Mouse (Mus musculus): ENCODE measurements around the gene Cacna2d3. TPM values are rescaled to one million over a fixed set of nuclear protein-coding genes. Genes with fewer than 3 reads are reported as not detected.
A peak's percentile ranks its signal among the peaks of the same experiment; 100 is the strongest.

Cacna2d3 gene
- polyA plus RNA-seq, 1 experiment from 2014 or later, result 0.45 TPM

GRCm38 (mm10) chr14:29018316-29019000 lies 703.2 kb downstream of the Cacna2d3 start:
- no peak for DNase-seq
- no peak overlapping the region for H3K9ac ChIP-seq
- no peaks in the 10 kb centered on the region for H3K9me3 ChIP-seq (ENCODE audit: low read depth, low read length)
- H3K4me2 ChIP-seq, result no peak overlapping the region
- no peak overlapping the region for H3K4me3 ChIP-seq (ENCODE audit: low read depth, low read length)
- no peak for ATAC-seq (ENCODE audit: insufficient read depth)
- H3K4me1 ChIP-seq (ENCODE audit: insufficient read depth), result no peaks in the 10 kb centered on the region
- no peak for TF ChIP-seq CTCF (IDR thresholded peaks at IDR 0.05; ENCODE audit: low read depth)
- 43% methylated on average over 7 of the region's 7 CpGs for WGBS
- no peak overlapping the region for H3K27ac ChIP-seq (ENCODE audit: low read depth)
- no peaks in the 10 kb centered on the region for H3K27me3 ChIP-seq (ENCODE audit: insufficient read depth, low read length)
- H3K36me3 ChIP-seq (ENCODE audit: insufficient read depth), result no peaks in the 10 kb centered on the region

DNA sequence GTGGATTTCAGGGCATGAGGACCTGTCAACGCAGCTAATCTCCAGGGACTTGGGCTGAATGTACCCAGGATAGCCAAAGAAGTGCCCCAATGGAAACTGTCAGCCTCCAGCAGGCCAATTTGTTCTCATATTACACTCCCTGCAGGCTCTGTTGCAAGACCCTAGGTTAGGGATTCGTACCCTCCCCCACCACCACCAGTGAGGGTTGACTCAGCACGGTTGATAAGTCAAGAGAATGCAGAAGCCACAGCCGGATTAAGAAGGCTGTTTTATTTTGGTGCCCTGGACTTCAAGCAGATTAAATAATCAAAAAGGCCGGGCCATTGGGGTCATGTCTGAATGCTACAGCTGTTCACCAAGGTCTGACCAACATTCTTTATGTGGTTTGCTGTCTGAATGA lies 703.8 kb downstream of the Cacna2d3 start, which contains the start of gene Lrtm1:
Lrtm1 (plus strand) TSS at position 326 of the 400 bp plus-strand sequence.
- no peaks in the 10 kb centered on the region for H3K36me3 ChIP-seq (ENCODE audit: insufficient read depth)
- H3K4me2 ChIP-seq, result no peak within 1 kb of the TSS
- WGBS, result 9% methylated on average over 5 of the region's 5 CpGs
- no peak within 1 kb of the TSS for H3K9ac ChIP-seq
- H3K9me3 ChIP-seq (ENCODE audit: low read depth, low read length), result no peaks in the 10 kb centered on the region
- ATAC-seq (ENCODE audit: insufficient read depth), result no peak
- no peak for TF ChIP-seq CTCF (IDR thresholded peaks at IDR 0.05; ENCODE audit: low read depth)
- peak; percentile 47 for DNase-seq
- no peaks in the 10 kb centered on the region for H3K27me3 ChIP-seq (ENCODE audit: insufficient read depth, low read length)
- H3K4me3 ChIP-seq (ENCODE audit: low read depth, low read length), result no peak within 1 kb of the TSS
- no peaks in the 10 kb centered on the region for H3K4me1 ChIP-seq (ENCODE audit: insufficient read depth)
- H3K27ac ChIP-seq (ENCODE audit: low read depth), result no peak within 1 kb of the TSS

- H3K4me3 ChIP-seq (ENCODE audit: low read depth, low read length), result no peak overlapping the region
- no peak for DNase-seq
- no peak for TF ChIP-seq CTCF (IDR thresholded peaks at IDR 0.05; ENCODE audit: low read depth)
- no peak overlapping the region for H3K4me2 ChIP-seq
- H3K9me3 ChIP-seq (ENCODE audit: low read depth, low read length), result no peaks in the 10 kb centered on the region
- ATAC-seq (ENCODE audit: insufficient read depth), result no peak
- no peak overlapping the region for H3K9ac ChIP-seq
- H3K27ac ChIP-seq (ENCODE audit: low read depth), result no peak overlapping the region
- no peaks in the 10 kb centered on the region for H3K4me1 ChIP-seq (ENCODE audit: insufficient read depth)
- no peaks in the 10 kb centered on the region for H3K36me3 ChIP-seq (ENCODE audit: insufficient read depth)
- 46% methylated on average over 5 of the region's 5 CpGs for WGBS
- no peaks in the 10 kb centered on the region for H3K27me3 ChIP-seq (ENCODE audit: insufficient read depth, low read length)
These were observed 705.8 kb downstream of the Cacna2d3 start for GRCm38 (mm10) chr14:29015896-29016295.

GRCm38 (mm10) chr14:29014680-29015079 lies 707.0 kb downstream of the Cacna2d3 start:
- Histone ChIP-seq H3K9ac (no peak overlapping the region), H3K4me1 (ENCODE audit: insufficient read depth) (no peaks in the 10 kb centered on the region), H3K27me3 (ENCODE audit: insufficient read depth, low read length) (no peaks in the 10 kb centered on the region), H3K36me3 (ENCODE audit: insufficient read depth) (no peaks in the 10 kb centered on the region), H3K9me3 (ENCODE audit: low read depth, low read length) (no peaks in the 10 kb centered on the region), H3K4me3 (ENCODE audit: low read depth, low read length) (no peak overlapping the region), H3K27ac (ENCODE audit: low read depth) (no peak overlapping the region), H3K4me2 (no peak overlapping the region)
- WGBS, result 67% methylated on average over 2 of the region's 2 CpGs
- ATAC-seq (ENCODE audit: insufficient read depth), result no peak
- DNase-seq, result no peak
- TF ChIP-seq CTCF (IDR thresholded peaks at IDR 0.05; ENCODE audit: low read depth), result no peak

DNA sequence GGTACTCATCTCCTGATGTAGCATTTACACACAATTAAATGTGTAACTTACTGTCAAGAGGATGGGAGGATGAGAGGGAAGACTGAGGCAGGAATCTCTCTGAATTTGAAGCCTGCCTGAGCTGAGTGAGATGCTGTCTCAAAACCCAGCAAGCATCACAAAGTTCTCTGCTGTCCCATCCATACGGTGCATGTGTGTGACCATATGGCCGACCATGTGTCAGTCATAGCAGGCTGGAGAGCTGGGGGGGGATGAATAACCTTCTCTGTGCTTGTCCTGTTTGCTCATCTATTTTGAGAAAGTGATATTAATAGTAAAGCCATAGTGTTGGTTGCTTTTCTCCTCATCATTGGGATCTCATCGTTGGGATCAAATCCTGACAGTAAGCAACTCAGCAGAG lies 708.5 kb downstream of the Cacna2d3 start:
- no peaks in the 10 kb centered on the region for H3K4me1 ChIP-seq (ENCODE audit: insufficient read depth)
- H3K4me3 ChIP-seq (ENCODE audit: low read depth, low read length), result no peak overlapping the region
- WGBS, result 84% methylated on average over 3 of the region's 3 CpGs
- no peaks in the 10 kb centered on the region for H3K27me3 ChIP-seq (ENCODE audit: insufficient read depth, low read length)
- no peak overlapping the region for H3K4me2 ChIP-seq
- no peaks in the 10 kb centered on the region for H3K36me3 ChIP-seq (ENCODE audit: insufficient read depth)
- no peak for TF ChIP-seq CTCF (IDR thresholded peaks at IDR 0.05; ENCODE audit: low read depth)
- H3K27ac ChIP-seq (ENCODE audit: low read depth), result no peak overlapping the region
- ATAC-seq (ENCODE audit: insufficient read depth) (no peak), DNase-seq (no peak)
- H3K9me3 ChIP-seq (ENCODE audit: low read depth, low read length), result no peaks in the 10 kb centered on the region
- H3K9ac ChIP-seq, result no peak overlapping the region

DNA sequence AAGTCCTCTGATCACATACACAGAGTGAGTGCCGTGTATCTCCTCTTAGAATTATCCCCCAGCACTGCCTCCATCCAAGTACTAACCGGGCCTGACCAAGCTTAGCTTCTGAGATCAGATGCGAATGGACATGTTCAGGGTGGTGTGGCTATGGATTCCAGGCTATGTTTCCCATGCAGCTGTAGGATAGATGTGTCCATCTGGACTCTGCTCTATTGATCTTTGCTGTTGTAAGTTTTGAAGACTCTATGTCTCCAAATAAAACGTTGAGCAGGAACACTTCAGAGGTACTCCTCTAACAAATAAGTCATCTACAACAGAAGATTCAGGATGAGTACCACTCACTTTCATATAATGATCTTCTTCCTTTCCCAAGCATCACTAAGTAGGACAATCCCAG lies 712.0 kb downstream of the Cacna2d3 start:
- H3K9ac ChIP-seq, result no peak overlapping the region
- 81% methylated on average over 4 of the region's 4 CpGs for WGBS
- H3K4me3 ChIP-seq (ENCODE audit: low read depth, low read length), result no peak overlapping the region
- ATAC-seq (ENCODE audit: insufficient read depth) (no peak), DNase-seq (no peak)
- no peak overlapping the region for H3K4me2 ChIP-seq
- no peak overlapping the region for H3K27ac ChIP-seq (ENCODE audit: low read depth)
- no peaks in the 10 kb centered on the region for H3K9me3 ChIP-seq (ENCODE audit: low read depth, low read length)
- TF ChIP-seq CTCF (IDR thresholded peaks at IDR 0.05; ENCODE audit: low read depth), result no peak
- H3K27me3 ChIP-seq (ENCODE audit: insufficient read depth, low read length), result no peaks in the 10 kb centered on the region
- no peaks in the 10 kb centered on the region for H3K36me3 ChIP-seq (ENCODE audit: insufficient read depth)
- H3K4me1 ChIP-seq (ENCODE audit: insufficient read depth), result no peaks in the 10 kb centered on the region

GRCm38 (mm10) chr14:29005228-29005840 lies 716.3 kb downstream of the Cacna2d3 start:
- no peak for DNase-seq
- ATAC-seq (ENCODE audit: insufficient read depth), result no peak
- Histone ChIP-seq H3K4me1 (ENCODE audit: insufficient read depth) (no peaks in the 10 kb centered on the region), H3K27me3 (ENCODE audit: insufficient read depth, low read length) (no peaks in the 10 kb centered on the region), H3K36me3 (ENCODE audit: insufficient read depth) (no peaks in the 10 kb centered on the region), H3K9me3 (ENCODE audit: low read depth, low read length) (no peaks in the 10 kb centered on the region), H3K4me3 (ENCODE audit: low read depth, low read length) (no peak overlapping the region), H3K4me2 (no peak overlapping the region), H3K9ac (no peak overlapping the region), H3K27ac (ENCODE audit: low read depth) (no peak overlapping the region)
- TF ChIP-seq CTCF (IDR thresholded peaks at IDR 0.05; ENCODE audit: low read depth), result no peak
- WGBS, result 77% methylated on average over 5 of the region's 5 CpGs
